Mouse (Mus musculus): ENCODE measurements around the gene Fdxacb1. TPM values are rescaled to one million over a fixed set of nuclear protein-coding genes. Genes with fewer than 3 reads are reported as not detected.

The Fdxacb1 gene
- polyA plus RNA-seq, 1 experiment from 2014 or later, result 11.7 TPM

DNA sequence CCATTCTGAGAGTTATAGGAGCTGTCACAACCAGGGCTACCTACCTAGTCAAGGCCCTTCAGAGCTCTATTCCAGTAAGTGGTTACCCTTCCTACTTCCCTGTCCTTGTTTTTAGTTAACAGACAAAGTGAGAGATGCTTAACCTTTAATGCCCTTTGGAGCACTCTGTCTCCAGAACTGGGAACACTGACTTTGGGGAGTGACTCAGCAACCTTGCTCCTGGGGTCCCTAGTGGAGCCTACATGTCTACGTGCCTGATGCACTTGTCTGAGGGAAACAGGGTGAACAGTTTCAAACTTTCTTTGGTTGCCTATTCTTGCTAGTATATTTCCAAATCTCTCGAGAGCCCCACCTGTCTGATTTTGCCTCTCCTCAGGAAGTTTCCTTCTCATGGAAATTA lies 25.3 kb upstream of the Fdxacb1 start:
- 63% methylated on average over 2 of the region's 2 CpGs for WGBS
- Histone ChIP-seq H3K36me3 (ENCODE audit: control insufficient read depth, insufficient read depth, low read length) (no peaks in the 10 kb centered on the region), H3K4me1 (ENCODE audit: control insufficient read depth, insufficient read depth, low read length) (peaks cover 6% of the 10 kb centered on the region), H3K9ac (ENCODE audit: low read length) (no peak overlapping the region), H3K4me2 (ENCODE audit: low read depth, low read length) (no peak overlapping the region), H3K27ac (ENCODE audit: low read length) (no peak overlapping the region), H3K27me3 (ENCODE audit: control insufficient read depth, insufficient read depth, low read length) (no peaks in the 10 kb centered on the region), H3K9me3 (replicated peaks; ENCODE audit: control insufficient read depth, low read length) (no peaks in the 10 kb centered on the region), H3K4me3 (replicated peaks; ENCODE audit: low read length) (no peak overlapping the region)
- no peak for ATAC-seq (ENCODE audit: insufficient read depth, low FRiP score)

GRCm38 (mm10) chr9:50745806-50746205 lies 22.2 kb upstream of the Fdxacb1 start:
- WGBS, result 10% methylated on average over 7 of the region's 7 CpGs
- peak overlapping the region; percentile 68 for H3K9ac ChIP-seq (ENCODE audit: low read length)

DNA sequence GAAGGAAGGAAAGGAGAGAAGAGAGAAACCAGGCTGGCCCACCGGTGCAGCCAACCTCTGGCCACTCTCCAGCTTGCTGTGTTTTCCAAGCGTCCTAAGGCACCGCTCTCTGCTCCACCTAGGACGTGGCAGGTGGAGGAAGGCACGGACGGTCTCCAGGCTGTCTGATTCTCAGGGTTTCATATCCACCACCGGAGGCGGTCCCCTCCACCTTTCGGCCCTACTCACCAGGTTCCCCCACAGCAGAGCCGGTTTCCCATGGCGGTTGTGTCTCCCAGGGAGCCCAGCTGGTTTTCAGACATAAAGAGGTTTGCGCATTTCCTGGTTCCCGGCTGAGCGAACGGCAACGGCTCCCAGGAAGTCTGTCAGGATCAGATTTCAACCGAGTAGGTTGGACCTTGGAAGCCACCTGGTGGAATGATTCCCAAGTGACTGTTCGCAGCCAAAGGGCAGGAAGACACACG lies 21.8 kb upstream of the Fdxacb1 start, which contains the start of gene 2310030G06Rik:
2310030G06Rik (minus strand) TSS at position 323 of the 464 bp plus-strand sequence.
- peak within 1 kb of the TSS; percentile 84 for H3K27ac ChIP-seq (ENCODE audit: low read length)
- H3K27me3 ChIP-seq (ENCODE audit: control insufficient read depth, insufficient read depth, low read length), result no peaks in the 10 kb centered on the region
- no peaks in the 10 kb centered on the region for H3K36me3 ChIP-seq (ENCODE audit: control insufficient read depth, insufficient read depth, low read length)
- no peaks in the 10 kb centered on the region for H3K9me3 ChIP-seq (replicated peaks; ENCODE audit: control insufficient read depth, low read length)
- H3K9ac ChIP-seq (ENCODE audit: low read length), result peak within 1 kb of the TSS; percentile 68
- 2% methylated on average over 19 of the region's 19 CpGs for WGBS
- ATAC-seq (ENCODE audit: insufficient read depth, low FRiP score), result peak; percentile 71
- no peaks in the 10 kb centered on the region for H3K4me1 ChIP-seq (ENCODE audit: control insufficient read depth, insufficient read depth, low read length)
- peak within 1 kb of the TSS; percentile 53 for H3K4me2 ChIP-seq (ENCODE audit: low read depth, low read length)
- peak within 1 kb of the TSS; percentile 50 for H3K4me3 ChIP-seq (replicated peaks; ENCODE audit: low read length)

More at GRCm38 (mm10) chr9:50745806-50746205, 22.2 kb upstream of the Fdxacb1 start:
- Histone ChIP-seq H3K4me2 (ENCODE audit: low read depth, low read length) (peak overlapping the region; percentile 53), H3K36me3 (ENCODE audit: control insufficient read depth, insufficient read depth, low read length) (no peaks in the 10 kb centered on the region), H3K27me3 (ENCODE audit: control insufficient read depth, insufficient read depth, low read length) (no peaks in the 10 kb centered on the region), H3K4me3 (replicated peaks; ENCODE audit: low read length) (peak overlapping the region; percentile 50), H3K9me3 (replicated peaks; ENCODE audit: control insufficient read depth, low read length) (no peaks in the 10 kb centered on the region), H3K27ac (ENCODE audit: low read length) (peak overlapping the region; percentile 84), H3K4me1 (ENCODE audit: control insufficient read depth, insufficient read depth, low read length) (no peaks in the 10 kb centered on the region)
- ATAC-seq (ENCODE audit: insufficient read depth, low FRiP score), result peak; percentile 69

GRCm38 (mm10) chr9:50750706-50751105 lies 17.3 kb upstream of the Fdxacb1 start:
- Histone ChIP-seq H3K4me2 (ENCODE audit: low read depth, low read length) (no peak overlapping the region), H3K27ac (ENCODE audit: low read length) (no peak overlapping the region), H3K36me3 (ENCODE audit: control insufficient read depth, insufficient read depth, low read length) (no peaks in the 10 kb centered on the region), H3K9ac (ENCODE audit: low read length) (no peak overlapping the region), H3K4me1 (ENCODE audit: control insufficient read depth, insufficient read depth, low read length) (peaks cover 12% of the 10 kb centered on the region), H3K4me3 (replicated peaks; ENCODE audit: low read length) (no peak overlapping the region), H3K27me3 (ENCODE audit: control insufficient read depth, insufficient read depth, low read length) (no peaks in the 10 kb centered on the region), H3K9me3 (replicated peaks; ENCODE audit: control insufficient read depth, low read length) (no peaks in the 10 kb centered on the region)
- WGBS, result 73% methylated on average over 6 of the region's 6 CpGs
- ATAC-seq (ENCODE audit: insufficient read depth, low FRiP score), result no peak

DNA sequence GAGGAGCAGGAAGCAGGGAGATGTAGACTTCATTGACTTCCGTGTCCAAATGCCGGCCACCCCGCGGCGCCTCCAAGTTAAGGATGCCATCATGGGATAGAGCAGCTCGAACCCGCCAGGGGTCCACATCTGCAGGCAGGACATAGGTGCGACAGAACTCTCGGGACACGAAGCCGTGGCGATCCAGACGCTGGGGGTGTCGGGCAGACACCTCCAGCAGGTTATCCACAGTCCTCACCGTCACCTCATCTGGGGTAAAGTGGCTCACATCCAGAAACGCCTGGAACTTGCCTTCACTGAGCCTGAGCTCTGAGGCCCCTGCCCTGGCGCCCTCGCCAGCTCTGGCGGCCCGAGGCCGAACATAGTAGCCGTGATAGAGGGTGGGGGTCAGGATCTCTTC lies 16.7 kb upstream of the Fdxacb1 start, which contains the start of gene Cryab:
Cryab (plus strand) TSS at position 3 of the 400 bp plus-strand sequence.
- H3K4me3 ChIP-seq (replicated peaks; ENCODE audit: low read length), result peak within 1 kb of the TSS; percentile 1; the same call in 1 of the 2 replicates
- no peaks in the 10 kb centered on the region for H3K27me3 ChIP-seq (ENCODE audit: control insufficient read depth, insufficient read depth, low read length)
- H3K9me3 ChIP-seq (replicated peaks; ENCODE audit: control insufficient read depth, low read length), result no peaks in the 10 kb centered on the region
- no peak for ATAC-seq (ENCODE audit: insufficient read depth, low FRiP score)
- H3K36me3 ChIP-seq (ENCODE audit: control insufficient read depth, insufficient read depth, low read length), result no peaks in the 10 kb centered on the region
- H3K4me1 ChIP-seq (ENCODE audit: control insufficient read depth, insufficient read depth, low read length), result peaks cover 12% of the 10 kb centered on the region
- WGBS, result 66% methylated on average over 22 of the region's 22 CpGs
- peak within 1 kb of the TSS; percentile 58; the same call in 1 of the 2 replicates for H3K9ac ChIP-seq (ENCODE audit: low read length)
- H3K27ac ChIP-seq (ENCODE audit: low read length), result peak within 1 kb of the TSS; percentile 82; the same call in 1 of the 2 replicates
- peak within 1 kb of the TSS; percentile 47; the same call in 1 of the 2 replicates for H3K4me2 ChIP-seq (ENCODE audit: low read depth, low read length)

DNA sequence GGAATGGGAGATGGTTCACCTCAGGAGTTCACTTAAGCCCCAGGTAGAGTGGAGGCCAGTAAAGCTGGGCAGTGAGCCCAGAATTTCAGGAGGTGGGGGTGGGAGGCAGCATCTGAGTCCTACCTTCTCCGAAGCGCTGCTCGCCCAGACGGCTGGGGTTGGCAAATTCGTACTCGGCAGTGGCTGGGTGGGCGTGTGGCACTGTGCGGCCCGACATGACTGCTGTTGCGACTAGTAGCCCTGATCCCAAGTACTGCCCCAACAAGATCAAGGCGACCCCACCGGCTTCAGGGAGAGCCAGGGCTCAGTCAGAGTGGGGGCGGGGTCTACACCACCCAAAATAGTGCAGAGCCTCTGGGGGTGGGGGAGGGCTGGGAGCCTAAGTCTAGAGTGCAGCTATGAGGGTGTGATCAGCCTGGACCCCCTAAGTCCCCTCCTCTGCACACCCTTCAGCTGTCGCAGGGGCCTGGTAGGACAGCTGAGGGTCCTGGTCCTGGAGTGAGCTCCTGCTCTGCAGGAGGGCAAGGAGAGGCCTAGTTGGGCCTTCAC lies 15.9 kb upstream of the Fdxacb1 start, which contains the start of gene Hspb2:
Hspb2 (minus strand) TSS at position 301 of the 549 bp plus-strand sequence.
- WGBS, result 65% methylated on average over 14 of the region's 14 CpGs
- Histone ChIP-seq H3K27me3 (ENCODE audit: control insufficient read depth, insufficient read depth, low read length) (no peaks in the 10 kb centered on the region), H3K27ac (ENCODE audit: low read length) (peak within 1 kb of the TSS; percentile 82), H3K4me3 (replicated peaks; ENCODE audit: low read length) (peak within 1 kb of the TSS; percentile 42), H3K4me1 (ENCODE audit: control insufficient read depth, insufficient read depth, low read length) (peaks cover 12% of the 10 kb centered on the region), H3K9me3 (replicated peaks; ENCODE audit: control insufficient read depth, low read length) (no peaks in the 10 kb centered on the region), H3K4me2 (ENCODE audit: low read depth, low read length) (peak within 1 kb of the TSS; percentile 47), H3K36me3 (ENCODE audit: control insufficient read depth, insufficient read depth, low read length) (no peaks in the 10 kb centered on the region), H3K9ac (ENCODE audit: low read length) (peak within 1 kb of the TSS; percentile 61)
- peak; percentile 63 for ATAC-seq (ENCODE audit: insufficient read depth, low FRiP score)

GRCm38 (mm10) chr9:50752784-50753615 lies 15.0 kb upstream of the Fdxacb1 start:
- Histone ChIP-seq H3K9ac (ENCODE audit: low read length) (peak overlapping the region; percentile 61), H3K9me3 (replicated peaks; ENCODE audit: control insufficient read depth, low read length) (no peaks in the 10 kb centered on the region), H3K27ac (ENCODE audit: low read length) (peak overlapping the region; percentile 82), H3K4me2 (ENCODE audit: low read depth, low read length) (peak overlapping the region; percentile 47), H3K4me1 (ENCODE audit: control insufficient read depth, insufficient read depth, low read length) (peaks cover 12% of the 10 kb centered on the region), H3K4me3 (replicated peaks; ENCODE audit: low read length) (peak overlapping the region; percentile 42), H3K36me3 (ENCODE audit: control insufficient read depth, insufficient read depth, low read length) (no peaks in the 10 kb centered on the region), H3K27me3 (ENCODE audit: control insufficient read depth, insufficient read depth, low read length) (no peaks in the 10 kb centered on the region)
- ATAC-seq (ENCODE audit: insufficient read depth, low FRiP score), result peak; percentile 80
- 56% methylated on average over 17 of the region's 17 CpGs for WGBS

- Histone ChIP-seq H3K27ac (ENCODE audit: low read length) (peak overlapping the region; percentile 56; the same call in 1 of the 2 replicates), H3K4me3 (replicated peaks; ENCODE audit: low read length) (peak overlapping the region; percentile 42), H3K9me3 (replicated peaks; ENCODE audit: control insufficient read depth, low read length) (no peaks in the 10 kb centered on the region), H3K4me1 (ENCODE audit: control insufficient read depth, insufficient read depth, low read length) (peaks cover 12% of the 10 kb centered on the region), H3K36me3 (ENCODE audit: control insufficient read depth, insufficient read depth, low read length) (no peaks in the 10 kb centered on the region), H3K4me2 (ENCODE audit: low read depth, low read length) (peak overlapping the region; percentile 47), H3K27me3 (ENCODE audit: control insufficient read depth, insufficient read depth, low read length) (no peaks in the 10 kb centered on the region), H3K9ac (ENCODE audit: low read length) (peak overlapping the region; percentile 34)
- no peak for ATAC-seq (ENCODE audit: insufficient read depth, low FRiP score)
- WGBS, result 36% methylated on average over 7 of the region's 7 CpGs
Measured at GRCm38 (mm10) chr9:50753947-50754346, 14.1 kb upstream of the Fdxacb1 start.

DNA sequence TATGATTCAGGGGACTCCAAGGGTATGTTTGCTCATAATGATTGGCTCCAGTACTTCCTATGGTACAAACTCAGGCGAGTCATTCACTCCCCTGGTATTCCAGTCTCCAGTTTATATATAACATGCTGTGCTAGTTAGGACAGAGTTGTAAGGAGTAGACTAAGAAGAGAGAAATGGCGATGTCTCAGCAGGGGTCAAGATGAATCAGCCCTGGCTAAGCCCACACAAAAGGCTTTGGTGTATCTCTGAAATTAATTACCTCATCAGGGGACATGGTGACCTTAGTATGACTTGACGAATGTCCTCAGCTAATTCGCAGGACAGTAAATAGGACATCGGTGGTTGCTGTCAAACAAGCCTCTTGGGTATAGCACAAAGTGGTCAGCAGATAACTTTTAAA lies 11.3 kb upstream of the Fdxacb1 start:
- no peaks in the 10 kb centered on the region for H3K27me3 ChIP-seq (ENCODE audit: control insufficient read depth, insufficient read depth, low read length)
- H3K4me2 ChIP-seq (ENCODE audit: low read depth, low read length), result no peak overlapping the region
- H3K27ac ChIP-seq (ENCODE audit: low read length), result no peak overlapping the region
- no peaks in the 10 kb centered on the region for H3K36me3 ChIP-seq (ENCODE audit: control insufficient read depth, insufficient read depth, low read length)
- no peak overlapping the region for H3K4me3 ChIP-seq (replicated peaks; ENCODE audit: low read length)
- H3K4me1 ChIP-seq (ENCODE audit: control insufficient read depth, insufficient read depth, low read length), result peaks cover 8% of the 10 kb centered on the region
- 46% methylated on average over 5 of the region's 5 CpGs for WGBS
- H3K9ac ChIP-seq (ENCODE audit: low read length), result no peak overlapping the region
- no peaks in the 10 kb centered on the region for H3K9me3 ChIP-seq (replicated peaks; ENCODE audit: control insufficient read depth, low read length)
- ATAC-seq (ENCODE audit: insufficient read depth, low FRiP score), result no peak

Measured in stomach, embryonic 16.5 days (tissue).